Mouse (Mus musculus): ENCODE results near the gene Zfp609. TPM values are rescaled to one million over a fixed set of nuclear protein-coding genes. Genes with fewer than 3 reads are reported as not detected.
"Not testable (repeated sequence)": the region's sequence is repeated elsewhere in the genome, so short reads cannot be mapped to it uniquely, and the experiment has no call there.

Gene Zfp609
- polyA plus RNA-seq, 1 experiment from 2014 or later = 8.1 TPM

DNA sequence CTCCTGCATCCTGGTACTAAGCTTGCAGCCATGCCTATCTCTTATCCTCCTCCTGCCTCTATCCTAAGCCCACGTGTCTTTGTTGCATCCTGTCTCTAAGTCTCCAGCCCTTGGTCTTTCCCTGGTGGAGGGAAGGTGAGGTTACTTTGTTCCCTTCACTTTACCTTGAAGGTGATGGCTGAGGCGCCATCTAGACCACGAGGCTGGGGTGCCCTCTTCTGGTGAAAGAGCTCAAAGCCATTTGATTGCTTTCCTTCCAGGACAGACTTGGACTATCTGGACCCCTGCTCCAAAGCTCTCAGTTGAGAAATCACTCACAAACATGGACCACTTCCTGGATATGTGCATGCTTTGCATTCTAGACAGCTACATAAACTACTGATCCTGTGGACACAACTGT lies 163.2 kb downstream of the Zfp609 start:
- Histone ChIP-seq H3K9ac (ENCODE audit: low read depth, low read length) (no peak overlapping the region), H3K36me3 (ENCODE audit: control insufficient read depth, insufficient read depth, low read length) (peaks cover 3% of the 10 kb centered on the region; the same call in 1 of the 2 replicates), H3K4me2 (no peak overlapping the region), H3K4me1 (ENCODE audit: control insufficient read depth, insufficient read depth, low read length) (0 out of 2 replicates have a peak, but pooled peaks cover 3% of the 10 kb centered on the region), H3K27ac (ENCODE audit: low read depth, low read length) (0 out of 2 replicates have a peak overlapping the region, but pooled peaks have one; percentile 17), H3K4me3 (ENCODE audit: low read depth, low read length) (no peak overlapping the region), H3K9me3 (replicated peaks; ENCODE audit: control insufficient read depth, low read length) (no peaks in the 10 kb centered on the region), H3K27me3 (ENCODE audit: control insufficient read depth, insufficient read depth, low read length) (no peaks in the 10 kb centered on the region)
- WGBS (ENCODE audit: insufficient replicate concordance) = 1% methylated on average over 3 of the region's 3 CpGs
- no peak for ATAC-seq (replicated peaks; ENCODE audit: insufficient number of reproducible peaks, low FRiP score, low TSS enrichment)

DNA sequence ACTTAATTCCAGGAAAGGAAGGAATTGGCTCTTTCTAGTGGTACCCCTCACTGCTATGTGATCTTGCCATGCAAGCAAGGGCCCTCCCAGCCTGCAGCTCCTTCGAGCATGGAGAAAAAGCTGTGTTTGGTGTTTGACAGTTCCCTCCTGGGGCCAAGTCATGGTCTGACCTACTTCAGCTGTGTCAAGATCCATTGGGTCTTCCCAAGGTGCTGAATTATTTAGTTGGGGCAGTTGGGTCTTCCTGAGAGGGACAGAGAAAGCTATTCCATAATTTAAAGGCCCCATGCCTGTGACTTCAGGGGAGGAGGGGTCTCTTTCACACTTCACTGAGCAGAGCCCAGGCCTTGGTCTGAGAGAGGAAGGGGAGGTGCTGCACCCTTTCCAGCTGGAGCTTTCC lies 165.9 kb downstream of the Zfp609 start:
- H3K27me3 ChIP-seq (ENCODE audit: control insufficient read depth, insufficient read depth, low read length) = no peaks in the 10 kb centered on the region
- 0 out of 2 replicates have a peak, but pooled peaks cover 3% of the 10 kb centered on the region for H3K4me1 ChIP-seq (ENCODE audit: control insufficient read depth, insufficient read depth, low read length)
- H3K36me3 ChIP-seq (ENCODE audit: control insufficient read depth, insufficient read depth, low read length) = peaks cover 3% of the 10 kb centered on the region; the same call in 1 of the 2 replicates
- no peak overlapping the region for H3K4me2 ChIP-seq
- ATAC-seq (replicated peaks; ENCODE audit: insufficient number of reproducible peaks, low FRiP score, low TSS enrichment) = no peak
- no peaks in the 10 kb centered on the region for H3K9me3 ChIP-seq (replicated peaks; ENCODE audit: control insufficient read depth, low read length)
- 74% methylated on average over 1 of the region's 1 CpGs for WGBS (ENCODE audit: insufficient replicate concordance)
- H3K9ac ChIP-seq (ENCODE audit: low read depth, low read length) = 0 out of 2 replicates have a peak overlapping the region, but pooled peaks have one; percentile 10
- H3K4me3 ChIP-seq (ENCODE audit: low read depth, low read length) = no peak overlapping the region
- no peak overlapping the region for H3K27ac ChIP-seq (ENCODE audit: low read depth, low read length)

DNA sequence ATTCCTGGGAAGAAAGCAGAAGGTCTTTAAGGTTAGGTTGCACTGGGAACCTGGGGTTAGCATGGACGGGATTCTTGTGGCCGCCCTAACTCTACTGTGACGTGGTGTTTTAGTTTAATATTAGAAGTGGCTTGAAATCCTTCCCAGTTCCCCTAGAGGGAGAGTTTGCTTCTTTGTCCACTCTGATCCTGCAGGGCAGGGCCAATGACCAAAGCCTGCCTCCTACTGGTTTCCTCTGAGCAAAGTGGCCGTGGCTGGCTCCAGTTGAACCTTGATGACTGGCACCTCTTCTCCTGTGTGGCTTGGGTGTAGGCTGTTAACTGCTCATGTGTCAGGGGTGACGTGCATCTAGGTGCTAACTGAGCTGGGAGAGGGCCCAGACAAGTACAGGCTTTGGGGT lies 166.3 kb downstream of the Zfp609 start:
- Histone ChIP-seq H3K4me1 (ENCODE audit: control insufficient read depth, insufficient read depth, low read length) (0 out of 2 replicates have a peak, but pooled peaks cover 3% of the 10 kb centered on the region), H3K9me3 (replicated peaks; ENCODE audit: control insufficient read depth, low read length) (no peaks in the 10 kb centered on the region), H3K4me2 (no peak overlapping the region), H3K27ac (ENCODE audit: low read depth, low read length) (no peak overlapping the region), H3K9ac (ENCODE audit: low read depth, low read length) (no peak overlapping the region), H3K36me3 (ENCODE audit: control insufficient read depth, insufficient read depth, low read length) (peaks cover 3% of the 10 kb centered on the region; the same call in 1 of the 2 replicates), H3K27me3 (ENCODE audit: control insufficient read depth, insufficient read depth, low read length) (no peaks in the 10 kb centered on the region), H3K4me3 (ENCODE audit: low read depth, low read length) (no peak overlapping the region)
- WGBS (ENCODE audit: insufficient replicate concordance) = 49% methylated on average over 5 of the region's 5 CpGs
- ATAC-seq (replicated peaks; ENCODE audit: insufficient number of reproducible peaks, low FRiP score, low TSS enrichment) = no peak

DNA sequence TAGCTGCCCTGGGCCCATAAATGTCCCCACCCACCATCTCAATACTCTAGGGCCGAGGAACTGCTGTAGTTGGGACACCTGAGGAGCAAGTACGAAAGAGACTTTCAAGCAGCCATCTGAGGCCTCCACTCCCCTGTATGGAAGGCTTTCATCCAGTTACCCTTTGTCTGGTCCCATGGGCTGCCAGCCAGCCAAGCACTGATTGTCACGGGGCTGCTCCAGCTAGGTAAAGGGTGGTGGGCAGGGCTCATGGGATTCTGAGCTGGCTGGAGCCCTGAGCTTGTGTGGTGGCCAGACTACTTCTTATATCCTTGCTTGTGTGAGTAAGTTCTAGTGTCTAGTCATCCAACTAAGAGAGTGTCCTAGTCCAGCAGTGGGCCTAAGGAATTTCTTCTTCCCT lies 170.1 kb downstream of the Zfp609 start:
- no peak overlapping the region for H3K4me2 ChIP-seq
- ATAC-seq (replicated peaks; ENCODE audit: insufficient number of reproducible peaks, low FRiP score, low TSS enrichment) = no peak
- H3K27me3 ChIP-seq (ENCODE audit: control insufficient read depth, insufficient read depth, low read length) = no peaks in the 10 kb centered on the region
- no peaks in the 10 kb centered on the region for H3K9me3 ChIP-seq (replicated peaks; ENCODE audit: control insufficient read depth, low read length)
- peaks cover 12% of the 10 kb centered on the region; the same call in 1 of the 2 replicates for H3K4me1 ChIP-seq (ENCODE audit: control insufficient read depth, insufficient read depth, low read length)
- H3K36me3 ChIP-seq (ENCODE audit: control insufficient read depth, insufficient read depth, low read length) = peaks cover 3% of the 10 kb centered on the region; the same call in 1 of the 2 replicates
- no peak overlapping the region for H3K27ac ChIP-seq (ENCODE audit: low read depth, low read length)
- H3K9ac ChIP-seq (ENCODE audit: low read depth, low read length) = no peak overlapping the region
- no peak overlapping the region for H3K4me3 ChIP-seq (ENCODE audit: low read depth, low read length)
- 78% methylated on average over 3 of the region's 3 CpGs for WGBS (ENCODE audit: insufficient replicate concordance)

DNA sequence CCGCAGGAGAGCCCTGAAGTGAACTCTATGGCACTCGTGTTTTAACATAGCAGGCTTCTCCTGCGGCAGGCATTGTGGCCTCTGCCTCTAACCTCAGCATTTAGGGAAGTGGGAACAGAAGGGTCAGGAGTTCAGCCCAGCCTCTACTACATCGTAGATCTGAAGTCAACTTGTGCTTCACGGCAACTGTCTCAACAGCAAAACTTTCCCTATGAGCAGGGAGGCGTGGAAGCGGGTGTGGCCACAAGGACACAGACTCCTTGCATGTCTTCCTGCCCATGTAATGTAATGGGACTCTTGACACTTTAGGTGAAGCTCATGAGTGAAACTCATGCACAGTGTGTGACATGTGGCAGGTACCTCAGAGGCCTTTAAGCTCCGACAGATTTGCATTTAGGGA lies 171.8 kb downstream of the Zfp609 start:
- ATAC-seq (replicated peaks; ENCODE audit: insufficient number of reproducible peaks, low FRiP score, low TSS enrichment) = no peak
- H3K4me3 ChIP-seq (ENCODE audit: low read depth, low read length) = no peak overlapping the region
- peaks cover 3% of the 10 kb centered on the region; the same call in 1 of the 2 replicates for H3K36me3 ChIP-seq (ENCODE audit: control insufficient read depth, insufficient read depth, low read length)
- H3K4me2 ChIP-seq = no peak overlapping the region
- WGBS (ENCODE audit: insufficient replicate concordance) = 73% methylated on average over 8 of the region's 8 CpGs
- no peaks in the 10 kb centered on the region for H3K27me3 ChIP-seq (ENCODE audit: control insufficient read depth, insufficient read depth, low read length)
- no peaks in the 10 kb centered on the region for H3K9me3 ChIP-seq (replicated peaks; ENCODE audit: control insufficient read depth, low read length)
- peaks cover 11% of the 10 kb centered on the region for H3K4me1 ChIP-seq (ENCODE audit: control insufficient read depth, insufficient read depth, low read length)
- no peak overlapping the region for H3K27ac ChIP-seq (ENCODE audit: low read depth, low read length)
- H3K9ac ChIP-seq (ENCODE audit: low read depth, low read length) = no peak overlapping the region

DNA sequence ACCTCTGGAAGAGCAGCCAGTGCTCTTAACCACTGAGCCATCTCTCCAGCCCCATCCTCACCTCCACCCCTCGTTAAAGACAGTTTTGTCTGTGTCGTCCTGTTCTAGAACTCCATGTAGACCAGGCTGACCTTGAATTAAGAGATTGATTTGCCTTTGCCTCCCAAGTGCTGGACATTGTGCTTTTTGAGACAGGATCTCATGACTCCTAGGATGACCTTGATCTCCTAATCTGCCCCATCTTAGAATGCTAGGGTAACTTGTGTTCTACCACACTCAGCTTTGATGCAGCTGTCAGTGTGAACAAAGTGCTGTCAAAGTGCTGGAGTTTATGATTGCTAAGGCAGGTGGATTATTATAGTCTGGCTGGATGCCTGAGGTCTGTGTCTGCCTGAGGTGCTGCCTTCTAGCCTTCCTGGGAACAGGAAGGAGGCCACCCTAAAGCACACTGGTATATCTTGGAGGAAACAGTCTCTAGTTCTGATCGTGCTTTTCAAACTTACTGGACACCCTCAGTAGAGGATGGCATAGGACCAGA lies 172.6 kb downstream of the Zfp609 start:
- Histone ChIP-seq H3K4me2 (no peak overlapping the region), H3K4me3 (ENCODE audit: low read depth, low read length) (no peak overlapping the region), H3K27ac (ENCODE audit: low read depth, low read length) (no peak overlapping the region), H3K36me3 (ENCODE audit: control insufficient read depth, insufficient read depth, low read length) (peaks cover 2% of the 10 kb centered on the region; the same call in 1 of the 2 replicates), H3K9ac (ENCODE audit: low read depth, low read length) (no peak overlapping the region), H3K9me3 (replicated peaks; ENCODE audit: control insufficient read depth, low read length) (no peaks in the 10 kb centered on the region), H3K4me1 (ENCODE audit: control insufficient read depth, insufficient read depth, low read length) (peaks cover 19% of the 10 kb centered on the region), H3K27me3 (ENCODE audit: control insufficient read depth, insufficient read depth, low read length) (no peaks in the 10 kb centered on the region)
- WGBS (ENCODE audit: insufficient replicate concordance) = 69% methylated on average over 3 of the region's 3 CpGs
- ATAC-seq (replicated peaks; ENCODE audit: insufficient number of reproducible peaks, low FRiP score, low TSS enrichment) = no peak

DNA sequence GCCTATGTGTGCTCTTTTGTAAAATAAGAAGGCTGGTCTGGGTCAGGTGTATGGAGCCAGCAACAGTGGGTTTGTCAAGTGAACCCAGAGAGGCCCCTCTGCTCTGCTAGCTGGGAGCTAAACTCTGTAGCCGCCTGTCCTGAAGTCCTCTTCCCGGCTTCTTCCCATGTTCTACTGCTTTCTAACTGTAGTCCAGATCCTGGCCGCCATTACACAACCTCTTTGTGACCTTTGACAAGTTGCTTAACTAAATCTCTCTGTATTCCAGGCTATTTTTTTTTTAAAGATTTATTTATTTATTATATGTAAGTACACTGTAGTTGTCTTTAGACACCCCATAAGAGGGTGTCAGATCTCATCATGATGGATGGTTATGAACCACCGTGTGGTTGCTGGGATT lies 173.6 kb downstream of the Zfp609 start:
- H3K36me3 ChIP-seq (ENCODE audit: control insufficient read depth, insufficient read depth, low read length) = no peaks in the 10 kb centered on the region
- peaks cover 29% of the 10 kb centered on the region for H3K4me1 ChIP-seq (ENCODE audit: control insufficient read depth, insufficient read depth, low read length)
- no peaks in the 10 kb centered on the region for H3K9me3 ChIP-seq (replicated peaks; ENCODE audit: control insufficient read depth, low read length)
- H3K9ac ChIP-seq (ENCODE audit: low read depth, low read length) = no peak overlapping the region
- no peak for ATAC-seq (replicated peaks; ENCODE audit: insufficient number of reproducible peaks, low FRiP score, low TSS enrichment)
- H3K27ac ChIP-seq (ENCODE audit: low read depth, low read length) = no peak overlapping the region
- WGBS (ENCODE audit: insufficient replicate concordance) = 89% methylated on average over 4 of the region's 4 CpGs
- H3K4me3 ChIP-seq (ENCODE audit: low read depth, low read length) = no peak overlapping the region
- no peak overlapping the region for H3K4me2 ChIP-seq
- H3K27me3 ChIP-seq (ENCODE audit: control insufficient read depth, insufficient read depth, low read length) = no peaks in the 10 kb centered on the region

DNA sequence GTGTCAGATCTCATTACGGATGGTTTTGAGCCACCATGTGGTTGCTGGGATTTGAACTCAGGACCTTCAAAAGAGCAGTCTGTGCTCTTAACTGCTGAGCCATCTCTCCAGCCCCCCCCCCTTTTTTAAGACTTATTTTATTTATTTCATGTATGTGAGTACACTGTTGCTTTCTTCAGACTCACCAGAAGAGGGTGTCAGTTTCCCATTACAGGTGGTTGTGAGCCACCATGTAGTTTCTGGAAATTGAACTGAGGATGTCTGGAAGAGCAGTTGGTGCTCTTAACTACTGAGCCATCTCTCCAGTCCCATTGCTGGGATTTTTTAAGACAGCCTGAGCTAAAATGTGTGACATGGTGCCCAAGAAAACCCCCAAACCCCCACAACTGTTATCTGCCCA lies 175.4 kb downstream of the Zfp609 start:
- not testable (repeated sequence) for ATAC-seq (replicated peaks; ENCODE audit: insufficient number of reproducible peaks, low FRiP score, low TSS enrichment); H3K27me3 ChIP-seq (ENCODE audit: control insufficient read depth, insufficient read depth, low read length); H3K4me3 ChIP-seq (ENCODE audit: low read depth, low read length); H3K4me2 ChIP-seq; H3K9ac ChIP-seq (ENCODE audit: low read depth, low read length); H3K27ac ChIP-seq (ENCODE audit: low read depth, low read length); H3K36me3 ChIP-seq (ENCODE audit: control insufficient read depth, insufficient read depth, low read length); H3K9me3 ChIP-seq (replicated peaks; ENCODE audit: control insufficient read depth, low read length)
- peaks cover 39% of the 10 kb centered on the region for H3K4me1 ChIP-seq (ENCODE audit: control insufficient read depth, insufficient read depth, low read length)
- 74% methylated on average over 1 of the region's 1 CpGs for WGBS (ENCODE audit: insufficient replicate concordance)

DNA sequence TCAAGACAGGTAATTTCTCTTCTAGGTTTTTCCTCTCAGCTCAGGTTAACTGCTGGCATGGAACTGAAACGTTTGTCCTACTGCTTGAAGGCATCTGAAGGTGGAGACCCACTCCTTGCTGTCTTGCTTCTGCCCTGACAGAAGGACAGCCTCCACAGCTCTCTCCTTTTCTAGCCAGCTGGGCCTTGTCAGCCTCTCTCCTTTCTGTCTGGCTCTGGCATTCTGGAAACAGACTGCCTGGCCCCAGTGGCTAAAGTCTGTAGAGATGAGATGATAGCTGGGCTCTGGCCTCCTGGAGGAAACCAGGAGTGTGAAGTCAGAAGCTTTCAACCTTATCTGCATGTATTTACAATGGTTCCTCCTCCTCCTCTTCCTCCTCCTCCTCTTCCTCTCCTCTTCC lies 177.4 kb downstream of the Zfp609 start:
- 5% methylated on average over 1 of the region's 1 CpGs for WGBS (ENCODE audit: insufficient replicate concordance)
- no peaks in the 10 kb centered on the region for H3K9me3 ChIP-seq (replicated peaks; ENCODE audit: control insufficient read depth, low read length)
- peak overlapping the region; percentile 29; the same call in 1 of the 2 replicates for H3K4me2 ChIP-seq
- no peaks in the 10 kb centered on the region for H3K27me3 ChIP-seq (ENCODE audit: control insufficient read depth, insufficient read depth, low read length)
- no peak overlapping the region for H3K4me3 ChIP-seq (ENCODE audit: low read depth, low read length)
- ATAC-seq (replicated peaks; ENCODE audit: insufficient number of reproducible peaks, low FRiP score, low TSS enrichment) = no peak
- peak overlapping the region; percentile 82 for H3K27ac ChIP-seq (ENCODE audit: low read depth, low read length)
- no peaks in the 10 kb centered on the region for H3K36me3 ChIP-seq (ENCODE audit: control insufficient read depth, insufficient read depth, low read length)
- peaks cover 50% of the 10 kb centered on the region for H3K4me1 ChIP-seq (ENCODE audit: control insufficient read depth, insufficient read depth, low read length)
- H3K9ac ChIP-seq (ENCODE audit: low read depth, low read length) = peak overlapping the region; percentile 29; the same call in 1 of the 2 replicates
